Mouse (Mus musculus) G1E (cell line): Measurements from ENCODE around the gene Mob1a. TPM values are rescaled to one million over a fixed set of nuclear protein-coding genes. Genes with fewer than 3 reads are reported as not detected.

Experiments
- ATAC-seq: 2 replicates; pipeline ENCODE4 v1.8.0; 2016; ENCODE audit warnings: mild to moderate bottlenecking; ENCODE audit not compliant: insufficient number of reproducible peaks, poor library complexity, low FRiP score, severe bottlenecking; ENCODE audit errors: extremely low read depth
- DNase-seq: peaks from one replicate; pipeline ENCODE4 v3.0.0; 2012; ENCODE audit warnings: low spot score
- H3K27me3 ChIP-seq: 2 replicates; pipeline ENCODE4 v1.6.1; 2012; ENCODE audit warnings: mild to moderate bottlenecking, low read length, inconsistent platforms; ENCODE audit not compliant: insufficient read depth
- H3K36me3 ChIP-seq: replicated peaks from 2 replicates; pipeline ENCODE3; 2012; ENCODE audit warnings: mild to moderate bottlenecking, inconsistent platforms
- H3K4me1 ChIP-seq: 2 replicates; pipeline ENCODE4 v1.6.1; 2012; ENCODE audit warnings: low read depth, low read length, inconsistent platforms, mixed read lengths; ENCODE audit not compliant: insufficient read depth
- H3K4me3 ChIP-seq: 2 replicates; pipeline ENCODE4 v1.5.1; 2012; ENCODE audit warnings: low read depth, mild to moderate bottlenecking, inconsistent platforms, low read length, moderate library complexity, mixed read lengths
- H3K9me3 ChIP-seq: replicated peaks from 2 replicates; pipeline ENCODE4 v1.6.1; 2012; ENCODE audit warnings: inconsistent platforms
- CTCF ChIP-seq: IDR thresholded peaks from 2 replicates; pipeline ENCODE4 v1.5.1; 2012; ENCODE audit warnings: low read depth, low read length, inconsistent platforms, mixed read lengths
- GATA1 ChIP-seq: IDR thresholded peaks from 2 replicates; pipeline ENCODE4 v1.6.1; 2012; ENCODE audit warnings: borderline replicate concordance, low read length, inconsistent platforms, mixed read lengths
- GATA2 ChIP-seq: IDR thresholded peaks from 2 replicates; pipeline ENCODE4 v1.6.1; 2012; ENCODE audit warnings: low read depth, low read length, inconsistent platforms, borderline replicate concordance
- POLR2AphosphoS5 ChIP-seq: IDR thresholded peaks from 2 replicates; pipeline ENCODE4 v1.6.1; 2012; ENCODE audit warnings: low read depth, low read length, inconsistent platforms; ENCODE audit not compliant: insufficient replicate concordance
- TAL1 ChIP-seq: conservative IDR thresholded peaks from 2 replicates; pipeline ENCODE4 v1.6.1; 2012; ENCODE audit warnings: low read depth, low read length, inconsistent platforms, mixed read lengths
- polyA plus RNA-seq: library from polyadenylated mRNA; stranded (reverse); fragments of >175 nt; gene quantifications from 2 replicates; pipeline ENCODE4 v1.2.3, GENCODE M21; 2012
- total RNA-seq, 2 experiments: library from RNA; stranded (forward) in 1 of 2; stranded (reverse) in 1 of 2; fragments of 200-1000 nt in 1 of 2; fragments of >200 nt in 1 of 2; fragmentation: Nextera tagmentation in 1 of 2; gene quantifications; 2 replicates each; pipeline ENCODE4 v1.2.3; 2014 to 2017

Gene Mob1a
- total and polyA plus RNA-seq, 3 experiments: 119 to 236 (median 142) TPM

GRCm38 (mm10) chr6:83356569-83357138 lies 30.8 kb downstream of the Mob1a start:
- no peaks in the 10 kb centered on the region for H3K27me3 ChIP-seq
- ATAC-seq: no peak
- peaks cover 71% of the 10 kb centered on the region for H3K4me1 ChIP-seq
- no peaks in the 10 kb centered on the region for H3K9me3 ChIP-seq
- no peak for DNase-seq
- peaks cover 96% of the 10 kb centered on the region for H3K36me3 ChIP-seq
- TF ChIP-seq POLR2AphosphoS5 (no peak; the same call in 1 of the 2 replicates), GATA2 (no peak), CTCF (peak; percentile 88)
- no peak overlapping the region; the same call in 1 of the 2 replicates for H3K4me3 ChIP-seq

- TF ChIP-seq GATA2 (no peak), POLR2AphosphoS5 (no peak), TAL1 (no peak), CTCF (no peak), GATA1 (no peak)
- peaks cover 68% of the 10 kb centered on the region for H3K4me1 ChIP-seq
- H3K27me3 ChIP-seq: no peaks in the 10 kb centered on the region
- no peaks in the 10 kb centered on the region for H3K9me3 ChIP-seq
- no peak overlapping the region for H3K4me3 ChIP-seq
- peaks cover 97% of the 10 kb centered on the region for H3K36me3 ChIP-seq
- DNase-seq (no peak), ATAC-seq (no peak)
These were observed 31.6 kb downstream of the Mob1a start for GRCm38 (mm10) chr6:83357436-83357835.

GRCm38 (mm10) chr6:83361523-83362248 lies 35.9 kb downstream of the Mob1a start:
- DNase-seq: no peak
- H3K36me3 ChIP-seq: peaks cover 91% of the 10 kb centered on the region

GRCm38 (mm10) chr6:83363075-83363474 lies 37.3 kb downstream of the Mob1a start:
- Histone ChIP-seq H3K9me3 (no peaks in the 10 kb centered on the region), H3K36me3 (peaks cover 90% of the 10 kb centered on the region), H3K4me1 (peaks cover 42% of the 10 kb centered on the region), H3K27me3 (no peaks in the 10 kb centered on the region; the same call in 1 of the 2 replicates), H3K4me3 (no peak overlapping the region)
- DNase-seq (no peak), ATAC-seq (no peak)
- TF ChIP-seq CTCF (no peak), GATA2 (no peak)

More at GRCm38 (mm10) chr6:83361523-83362248, 35.9 kb downstream of the Mob1a start:
- Histone ChIP-seq H3K4me3 (no peak overlapping the region), H3K27me3 (no peaks in the 10 kb centered on the region), H3K4me1 (peaks cover 49% of the 10 kb centered on the region), H3K9me3 (no peaks in the 10 kb centered on the region)
- no peak for TF ChIP-seq POLR2AphosphoS5
- TF ChIP-seq GATA1: no peak
- 0 out of 2 replicates have a peak, but pooled peaks have one; percentile 16 for TF ChIP-seq TAL1
- no peak for ATAC-seq

GRCm38 (mm10) chr6:83370316-83370965 lies 44.6 kb downstream of the Mob1a start:
- peaks cover 96% of the 10 kb centered on the region for H3K36me3 ChIP-seq
- no peak overlapping the region for H3K4me3 ChIP-seq
- no peaks in the 10 kb centered on the region; the same call in 1 of the 2 replicates for H3K27me3 ChIP-seq
- H3K4me1 ChIP-seq: peaks cover 13% of the 10 kb centered on the region
- ATAC-seq: no peak
- no peaks in the 10 kb centered on the region for H3K9me3 ChIP-seq
- no peak for DNase-seq
- no peak for TF ChIP-seq TAL1

- no peak overlapping the region for H3K4me3 ChIP-seq
- TF ChIP-seq TAL1: no peak
- no peak for TF ChIP-seq CTCF
- no peak for TF ChIP-seq GATA1
- no peak for TF ChIP-seq GATA2
- TF ChIP-seq POLR2AphosphoS5: no peak
- H3K27me3 ChIP-seq: no peaks in the 10 kb centered on the region; the same call in 1 of the 2 replicates
- no peak for ATAC-seq
- H3K36me3 ChIP-seq: peaks cover 99% of the 10 kb centered on the region
- no peak for DNase-seq
- H3K4me1 ChIP-seq: peaks cover 12% of the 10 kb centered on the region; the same call in 1 of the 2 replicates
- no peaks in the 10 kb centered on the region for H3K9me3 ChIP-seq
These were observed 45.5 kb downstream of the Mob1a start for GRCm38 (mm10) chr6:83371350-83371749.
